Mouse (Mus musculus) cerebellum, adult 2 months (tissue): ENCODE data around the gene Syn2. TPM values are rescaled to one million over a fixed set of nuclear protein-coding genes. Genes with fewer than 3 reads are reported as not detected.

ENCODE experiments used
- DNase-seq, 2 experiments: peaks; one replicate each; pipeline ENCODE4 v3.0.0; 2021
- H3K27ac ChIP-seq: fragments of 200-500 bp; 2 replicates; pipeline ENCODE4 v1.5.1; 2012; ENCODE audit warnings: low read length, control low read depth, inconsistent platforms; ENCODE audit not compliant: insufficient read depth
- H3K27me3 ChIP-seq: fragments of 200-500 bp; 2 replicates; pipeline ENCODE4 v1.6.1; 2012; ENCODE audit warnings: inconsistent platforms, mild to moderate bottlenecking, low read length, moderate library complexity; ENCODE audit not compliant: control insufficient read depth, insufficient read depth
- H3K4me1 ChIP-seq: fragments of 200-500 bp; 2 replicates; pipeline ENCODE4 v1.6.1; 2011; ENCODE audit warnings: low read length; ENCODE audit not compliant: control insufficient read depth, insufficient read depth
- H3K4me3 ChIP-seq: fragments of 200-500 bp; replicated peaks from 2 replicates; pipeline ENCODE3; 2011; ENCODE audit warnings: mild to moderate bottlenecking, low read depth, low read length, control low read depth; ENCODE audit not compliant: insufficient read depth
- CTCF ChIP-seq: fragments of 200-500 bp; IDR thresholded peaks from 2 replicates; pipeline ENCODE4 v1.5.1; 2011; ENCODE audit warnings: low read depth, mild to moderate bottlenecking, control low read depth, low read length, moderate library complexity, borderline replicate concordance; ENCODE audit not compliant: insufficient read depth
- POLR2A ChIP-seq: fragments of 200-500 bp; IDR thresholded peaks from 2 replicates; pipeline ENCODE4 v1.6.1; 2011; ENCODE audit warnings: low read length, control low read depth, borderline replicate concordance; ENCODE audit not compliant: insufficient read depth
- WGBS: fragments of 180-500 bp; shearing (Covaris S2); methylation state at CpG from one replicate; pipeline ENCODE4 v1.1.7; 2018; 5-methylcytosine and 5-hydroxymethylcytosine counted together
- polyA plus RNA-seq: library from polyadenylated mRNA; depleted of rRNA; stranded (reverse); fragments of >200 nt; gene quantifications from 2 replicates; pipeline ENCODE4 v1.2.3, GENCODE M21; 2012

Gene Syn2
- polyA plus RNA-seq, 1 experiment = 272 TPM

- no peak overlapping the region for H3K4me3 ChIP-seq
- no peak overlapping the region for H3K27ac ChIP-seq
- 92% methylated on average over 2 of the region's 2 CpGs for WGBS
- TF ChIP-seq POLR2A (no peak), CTCF (no peak)
- H3K27me3 ChIP-seq = no peaks in the 10 kb centered on the region
- no peak for DNase-seq
- no peaks in the 10 kb centered on the region for H3K4me1 ChIP-seq
Observed at GRCm38 (mm10) chr6:115284153-115284552, 149.5 kb downstream of the Syn2 start.

GRCm38 (mm10) chr6:115286441-115286840, 151.7 kb downstream of the Syn2 start:
- no peak overlapping the region for H3K27ac ChIP-seq
- TF ChIP-seq POLR2A (no peak), CTCF (no peak)
- H3K27me3 ChIP-seq = no peaks in the 10 kb centered on the region
- no peak overlapping the region for H3K4me3 ChIP-seq
- DNase-seq = no peak
- H3K4me1 ChIP-seq = no peaks in the 10 kb centered on the region
- WGBS = 60% methylated on average over 6 of the region's 6 CpGs

GRCm38 (mm10) chr6:115288223-115288622, 153.5 kb downstream of the Syn2 start:
- Histone ChIP-seq H3K27me3 (no peaks in the 10 kb centered on the region), H3K27ac (no peak overlapping the region), H3K4me1 (no peaks in the 10 kb centered on the region), H3K4me3 (no peak overlapping the region)
- TF ChIP-seq CTCF (no peak), POLR2A (no peak)
- no peak for DNase-seq
- 93% methylated on average over 3 of the region's 3 CpGs for WGBS

GRCm38 (mm10) chr6:115290561-115290960, 155.9 kb downstream of the Syn2 start:
- TF ChIP-seq POLR2A = no peak
- no peak for TF ChIP-seq CTCF
- WGBS = 50% methylated on average over 5 of the region's 5 CpGs
- H3K4me1 ChIP-seq = no peaks in the 10 kb centered on the region

GRCm38 (mm10) chr6:115291068-115291467, 156.4 kb downstream of the Syn2 start:
- WGBS = 92% methylated on average over 2 of the region's 2 CpGs
- no peak overlapping the region for H3K27ac ChIP-seq

More at GRCm38 (mm10) chr6:115290561-115290960, 155.9 kb downstream of the Syn2 start:
- no peak for DNase-seq
- no peak overlapping the region for H3K4me3 ChIP-seq
- no peak overlapping the region for H3K27ac ChIP-seq
- no peaks in the 10 kb centered on the region; the same call in 1 of the 2 replicates for H3K27me3 ChIP-seq

DNA sequence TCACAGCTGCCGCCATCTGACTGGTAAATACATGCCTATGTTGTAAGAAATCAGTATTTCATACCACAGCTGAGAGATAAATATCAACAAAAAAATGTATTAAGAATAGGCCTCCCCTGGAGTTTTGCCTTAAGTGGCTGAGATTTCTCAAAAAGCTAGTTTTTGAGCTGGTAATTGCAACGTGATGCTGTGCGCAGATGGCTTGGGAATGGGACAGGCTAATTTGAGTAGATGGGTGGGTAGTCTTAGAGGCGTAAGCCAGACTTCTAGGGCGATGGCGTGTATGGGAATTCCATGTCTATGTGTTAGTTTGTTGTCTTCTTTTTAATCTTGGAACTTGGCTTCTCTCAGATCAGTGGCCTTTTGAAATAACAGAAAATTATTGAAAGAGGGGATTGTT, 157.1 kb downstream of the Syn2 start:
- DNase-seq = no peak
- Histone ChIP-seq H3K4me3 (no peak overlapping the region), H3K27ac (no peak overlapping the region), H3K4me1 (no peaks in the 10 kb centered on the region), H3K27me3 (no peaks in the 10 kb centered on the region; the same call in 1 of the 2 replicates)
- 92% methylated on average over 6 of the region's 6 CpGs for WGBS
- TF ChIP-seq POLR2A (no peak), CTCF (no peak)

More at GRCm38 (mm10) chr6:115291068-115291467, 156.4 kb downstream of the Syn2 start:
- TF ChIP-seq POLR2A (no peak), CTCF (no peak)
- H3K4me1 ChIP-seq = no peaks in the 10 kb centered on the region
- no peaks in the 10 kb centered on the region; the same call in 1 of the 2 replicates for H3K27me3 ChIP-seq
- no peak overlapping the region for H3K4me3 ChIP-seq
- no peak for DNase-seq

- Histone ChIP-seq H3K27me3 (no peaks in the 10 kb centered on the region; the same call in 1 of the 2 replicates), H3K4me1 (no peaks in the 10 kb centered on the region), H3K4me3 (no peak overlapping the region), H3K27ac (no peak overlapping the region)
- DNase-seq = no peak
- 79% methylated on average over 6 of the region's 6 CpGs for WGBS
- TF ChIP-seq POLR2A = no peak
- no peak for TF ChIP-seq CTCF
Observed at GRCm38 (mm10) chr6:115292621-115293020, 157.9 kb downstream of the Syn2 start.

- no peak overlapping the region for H3K4me3 ChIP-seq
- no peak overlapping the region for H3K27ac ChIP-seq
- H3K4me1 ChIP-seq = no peaks in the 10 kb centered on the region
- DNase-seq = no peak
- TF ChIP-seq POLR2A (no peak), CTCF (no peak)
- no peaks in the 10 kb centered on the region; the same call in 1 of the 2 replicates for H3K27me3 ChIP-seq
- WGBS = 90% methylated on average over 2 of the region's 2 CpGs
Observed at GRCm38 (mm10) chr6:115293877-115294276, 159.2 kb downstream of the Syn2 start.

DNA sequence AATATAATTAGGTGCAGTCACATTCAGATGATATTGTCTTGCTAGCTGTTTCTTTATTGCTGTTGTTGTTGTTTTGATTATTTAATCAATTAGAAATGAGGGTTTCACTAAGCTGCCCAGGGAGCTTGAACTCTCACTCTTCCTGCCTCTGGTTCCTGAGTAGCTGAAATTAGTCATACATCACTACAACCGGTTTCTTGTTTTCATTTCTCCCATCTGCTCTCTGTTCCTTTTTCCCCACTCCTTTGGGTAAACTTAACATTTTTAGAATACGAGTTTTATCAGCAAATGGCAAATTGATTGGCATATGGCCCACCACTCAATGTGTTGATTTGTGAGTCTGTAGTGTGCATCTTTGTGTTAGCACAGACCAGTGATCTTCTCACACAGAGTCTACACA, 172.4 kb downstream of the Syn2 start:
- Histone ChIP-seq H3K27me3 (no peaks in the 10 kb centered on the region), H3K27ac (no peak overlapping the region), H3K4me3 (no peak overlapping the region), H3K4me1 (no peaks in the 10 kb centered on the region)
- 75% methylated on average over 2 of the region's 2 CpGs for WGBS
- no peak for TF ChIP-seq POLR2A
- TF ChIP-seq CTCF = no peak
- no peak for DNase-seq
